Mouse (Mus musculus) left cerebral cortex, postnatal 36 days (tissue): ENCODE results near the gene Ap1g2. TPM values are rescaled to one million over a fixed set of nuclear protein-coding genes. Genes with fewer than 3 reads are reported as not detected.

Experiments
- DNase-seq, 2 experiments: peaks; one replicate each; pipeline ENCODE4 v3.0.0; 2021 to 2022; ENCODE audit warnings: low spot score in 2 of 2, mixed read lengths in 1 of 2
- intact Hi-C: fragments of 180-260 bp; cut with DNase I; formaldehyde crosslinking; loops from one replicate; pipeline ENCODE4 v1.15.1; 2025
- total RNA-seq, 2 experiments: library from RNA; stranded (reverse); gene quantifications; 2 replicates each; pipeline ENCODE4 v1.2.3; 2021

The Ap1g2 gene
- total RNA-seq, 2 experiments from 2014 or later = 6.3 to 20.1 TPM

- intact Hi-C loops = no loop called here
- peak; percentile 74 to 75 for DNase-seq
These were observed 8.6 kb upstream of the Ap1g2 start for GRCm38 (mm10) chr14:55114759-55115701.

GRCm38 (mm10) chr14:55113975-55114645, 7.7 kb upstream of the Ap1g2 start:
- intact Hi-C loops = no loop called here
- DNase-seq = peak; percentile 55 to 70

- peak in 1 of 2 experiments; percentile 21 for DNase-seq
- intact Hi-C loops = no loop called here
These were observed 7.1 kb upstream of the Ap1g2 start for GRCm38 (mm10) chr14:55113351-55113974.

GRCm38 (mm10) chr14:55111720-55112119, 5.3 kb upstream of the Ap1g2 start:
- DNase-seq = peak; percentile 58
- intact Hi-C loops = no loop called here

- no peak for DNase-seq
- intact Hi-C loops = no loop called here
These were observed 3.7 kb upstream of the Ap1g2 start for GRCm38 (mm10) chr14:55110076-55110475.

- intact Hi-C loops = no loop called here
- DNase-seq = peak in 1 of 2 experiments; percentile 48
These were observed 2.9 kb upstream of the Ap1g2 start for GRCm38 (mm10) chr14:55109048-55109873.

- DNase-seq = peak; percentile 81 to 85
These were observed 1.9 kb upstream of the Ap1g2 start for GRCm38 (mm10) chr14:55108202-55108870.

GRCm38 (mm10) chr14:55106990-55107389, 597 bp upstream of the Ap1g2 start:
- intact Hi-C loops = no loop called here
- DNase-seq = no peak

More at GRCm38 (mm10) chr14:55108202-55108870, 1.9 kb upstream of the Ap1g2 start:
- intact Hi-C loops = no loop called here

- intact Hi-C loops = no loop called here
- peak in 1 of 2 experiments; percentile 11 for DNase-seq
These were observed 1.0 kb downstream of the Ap1g2 start for GRCm38 (mm10) chr14:55105386-55105785.

- DNase-seq = peak in 1 of 2 experiments; percentile 22
- intact Hi-C loops = no loop called here
These were observed 2.0 kb downstream of the Ap1g2 start for GRCm38 (mm10) chr14:55104365-55104764.

- no peak for DNase-seq
- intact Hi-C loops = no loop called here
These were observed 4.1 kb downstream of the Ap1g2 start for GRCm38 (mm10) chr14:55102253-55102785.

GRCm38 (mm10) chr14:55101592-55101991, 4.8 kb downstream of the Ap1g2 start:
- intact Hi-C loops = loop anchor here (1.0 kb wide), 1 partner anchor 77 kb away; no protein-coding TSS in a partner anchor
- peak in 1 of 2 experiments; percentile 58 for DNase-seq

- no peak for DNase-seq
- intact Hi-C loops = no loop called here
These were observed 8.3 kb downstream of the Ap1g2 start for GRCm38 (mm10) chr14:55098067-55098466.

- intact Hi-C loops = no loop called here
- no peak for DNase-seq
These were observed 8.7 kb downstream of the Ap1g2 start for GRCm38 (mm10) chr14:55097646-55098045.

GRCm38 (mm10) chr14:55096573-55097087, 9.8 kb downstream of the Ap1g2 start:
- intact Hi-C loops = no loop called here
- no peak for DNase-seq

GRCm38 (mm10) chr14:55095671-55096070, 10.7 kb downstream of the Ap1g2 start:
- intact Hi-C loops = no loop called here
- no peak for DNase-seq

GRCm38 (mm10) chr14:55095263-55095662, 11.1 kb downstream of the Ap1g2 start:
- DNase-seq = no peak
- intact Hi-C loops = no loop called here

GRCm38 (mm10) chr14:55094704-55095231, 11.6 kb downstream of the Ap1g2 start, which contains the start of gene Thtpa:
Gene Thtpa, plus strand, starts transcription at chr14:55094784.
- peak; percentile 86 to 88 for DNase-seq
- intact Hi-C loops = loop anchor here (5.0 kb wide), 1 partner anchor 197 kb away; no protein-coding TSS in a partner anchor
